Mouse (Mus musculus): ENCODE results near the gene Desi2. TPM values are rescaled to one million over a fixed set of nuclear protein-coding genes. Genes with fewer than 3 reads are reported as not detected.

Desi2 gene
- total RNA-seq (2023) = 20.8 TPM

GRCm38 (mm10) chr1:178187216-178187791 is at the start of gene Desi2:
Gene Desi2, plus strand, starts transcription at chr1:178187417.

Other genes with a start within 250 kb of the Desi2 start
- 0.67 TPM for gene Catspere2, start 204.0 kb upstream of the Desi2 start, total RNA-seq (2023)
- 56.6 TPM for gene Cox20, start 131.7 kb downstream of the Desi2 start, total RNA-seq (2023)
- gene Hnrnpu, start 150.4 kb downstream of the Desi2 start, total RNA-seq (2023) = 675 TPM
- 2.5 TPM for gene Efcab2, start 218.7 kb downstream of the Desi2 start, total RNA-seq (2023)

Data from CD4-positive naive resting alpha-beta T cell, adult 76 days (primary cell).